In the genomic region with DNA sequence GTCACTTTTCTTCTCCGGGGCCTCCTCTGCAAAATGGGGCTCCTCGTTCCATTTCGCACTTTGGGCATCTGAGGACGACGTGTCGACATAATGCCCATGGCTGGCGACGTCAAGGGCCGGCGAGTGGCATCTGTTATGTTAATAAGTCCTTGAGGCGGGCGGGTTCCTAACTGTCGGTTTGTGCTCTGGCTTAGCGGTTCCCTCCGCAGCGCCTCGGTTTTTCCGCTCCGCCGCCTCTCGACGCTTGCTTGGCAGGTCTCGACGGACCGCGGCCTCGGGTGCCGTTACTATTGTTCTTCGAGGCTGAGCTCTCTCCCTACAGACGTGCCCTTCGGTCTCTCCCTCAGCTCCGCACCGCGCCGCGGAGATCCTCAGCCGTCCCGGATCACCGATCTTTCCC, we compare ENCODE assay signal across 8 mouse cellular contexts. TPM values are rescaled to one million over a fixed set of nuclear protein-coding genes. Genes with fewer than 3 reads are reported as not detected.
DNase-seq lines count a peak whose midpoint lies in the region; ATAC-seq and TF ChIP-seq lines count a peak whose summit lies in the region.

TSS of gene Eif4g3 (plus strand) at position 133 of the 400 bp plus-strand sequence.

- H3K9ac ChIP-seq in midbrain, embryonic 13.5 days (replicated peaks), result peak within 1 kb of the TSS; percentile 100

- peak within 1 kb of the TSS; percentile 96 for H3K27ac ChIP-seq in midbrain, embryonic 13.5 days

- H3K4me2 ChIP-seq in midbrain, embryonic 13.5 days (replicated peaks), result peak within 1 kb of the TSS; percentile 90

- no peaks in the 10 kb centered on the region for H3K27me3 ChIP-seq in midbrain, embryonic 13.5 days

- DNase-seq in layer of hippocampus, adult 8-10 months (ENCODE audit: low spot score in 2 of 2), result no peak
- no peak for DNase-seq in layer of hippocampus, adult 11-12 months (ENCODE audit: low spot score)
- no peak for DNase-seq in brain, embryonic 14.5 days (ENCODE audit: low read depth)
- DNase-seq in gonadal fat pad, adult 2 months (ENCODE audit: low read depth), result no peak
- no peak for DNase-seq in layer of hippocampus, postnatal 10 days (ENCODE audit: low spot score in 2 of 2)
- no peak for DNase-seq in B cell, adult 2 months
- no peak for DNase-seq in embryo, embryonic 11 days

- TF ChIP-seq CTCF in brain, embryonic 14.5 days (IDR thresholded peaks at IDR 0.05; ENCODE audit: borderline replicate concordance, extremely low read depth, insufficient read depth, insufficient read length), result no peak

- no peaks in the 10 kb centered on the region for H3K9me3 ChIP-seq in midbrain, embryonic 13.5 days

- 1% methylated on average over 39 of the region's 39 CpGs for WGBS in midbrain, embryonic 13.5 days

- TF ChIP-seq POLR2A in brain, embryonic 14.5 days (IDR thresholded peaks at IDR 0.05; ENCODE audit: borderline replicate concordance, extremely low read depth, insufficient read depth, insufficient read length, poor library complexity, severe bottlenecking), result no peak

- peaks cover 37% of the 10 kb centered on the region for H3K4me1 ChIP-seq in midbrain, embryonic 13.5 days (replicated peaks)

- peaks cover 12% of the 10 kb centered on the region for H3K36me3 ChIP-seq in midbrain, embryonic 13.5 days

- H3K4me3 ChIP-seq in midbrain, embryonic 13.5 days (replicated peaks), result peak within 1 kb of the TSS; percentile 97

- no peak; the same call in none of the 2 replicates for ATAC-seq in midbrain, embryonic 13.5 days

RNA-seq across cellular contexts. Expression of gene Eif4g3, which starts in this region (rescaled TPM):
- 100 to 1,000 TPM; 143 to 163 (median 151) TPM for total RNA-seq in layer of hippocampus, adult 8-10 months (2022)
- 130 and 149 TPM in 2 replicates for polyA plus RNA-seq in brain, embryonic 14.5 days (2012; rRNA removed)
- 40.9 and 47.4 TPM in 2 replicates for polyA plus RNA-seq in gonadal fat pad, adult 2 months (2012; rRNA removed)
- 100 to 1,000 TPM; 161 to 164 TPM for total RNA-seq in layer of hippocampus, postnatal 10 days (2021)
- 50.1 and 55.5 TPM in 2 replicates for polyA plus RNA-seq in midbrain, embryonic 13.5 days (2015; fragmentation: Nextera tagmentation; extraction: Ambion mirVana)
